Mouse (Mus musculus): Measurements from ENCODE around the gene BC051142. TPM values are rescaled to one million over a fixed set of nuclear protein-coding genes. Genes with fewer than 3 reads are reported as not detected.
"Not testable (repeated sequence)": the region's sequence is repeated elsewhere in the genome, so short reads cannot be mapped to it uniquely, and the experiment has no call there.

The BC051142 gene
- polyA plus RNA-seq, 1 experiment from 2014 or later = not detected

DNA sequence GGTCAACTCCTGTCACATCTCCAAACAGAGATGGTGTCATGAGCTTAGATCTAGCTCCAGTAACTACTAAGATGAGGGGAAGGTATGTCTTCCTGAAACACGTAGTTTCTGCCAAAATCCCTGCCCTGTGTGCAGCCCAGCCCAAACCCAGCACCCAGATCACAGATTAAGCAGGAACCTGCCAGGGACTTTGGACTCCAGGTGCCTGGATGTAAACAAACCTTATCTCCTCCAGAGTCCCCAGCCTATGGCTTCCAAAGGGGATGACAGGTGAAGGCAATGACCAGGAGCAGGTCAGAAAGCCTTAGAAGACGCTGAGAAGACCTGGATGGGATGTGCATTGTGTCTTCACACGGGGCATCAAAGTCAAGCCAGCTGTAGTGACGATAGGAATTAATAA, 99.1 kb downstream of the BC051142 start:
- H3K4me2 ChIP-seq; H3K9ac ChIP-seq (ENCODE audit: low read depth, low read length); H3K36me3 ChIP-seq (ENCODE audit: control insufficient read depth, insufficient read depth, low read length); H3K4me3 ChIP-seq (ENCODE audit: low read depth, low read length); H3K9me3 ChIP-seq (replicated peaks; ENCODE audit: control insufficient read depth, low read length); H3K27ac ChIP-seq (ENCODE audit: low read depth, low read length); ATAC-seq (replicated peaks; ENCODE audit: insufficient number of reproducible peaks, low FRiP score, low TSS enrichment); H3K27me3 ChIP-seq (ENCODE audit: control insufficient read depth, insufficient read depth, low read length); H3K4me1 ChIP-seq (ENCODE audit: control insufficient read depth, insufficient read depth, low read length): not testable (repeated sequence)
- 77% methylated on average over 3 of the region's 4 CpGs for WGBS (ENCODE audit: insufficient replicate concordance)

DNA sequence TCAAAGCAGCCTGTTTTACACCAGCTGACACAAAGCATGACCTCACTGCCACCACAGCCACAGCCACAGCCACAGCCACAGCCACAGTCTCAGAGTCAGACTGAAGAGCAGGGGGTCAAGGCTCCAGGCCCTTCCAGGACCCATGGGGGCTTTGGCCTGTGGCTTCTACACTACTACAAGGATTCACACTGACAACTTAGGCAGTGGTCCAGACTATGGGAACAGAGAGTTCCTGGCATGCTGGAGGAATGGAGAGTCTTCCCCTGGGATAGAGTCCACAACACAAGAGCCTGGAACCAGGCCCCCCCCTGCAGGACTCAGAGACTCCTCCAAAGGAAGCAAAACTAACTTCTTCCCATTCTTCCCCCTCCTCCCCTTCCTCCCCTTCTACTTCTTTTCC, 109.0 kb downstream of the BC051142 start:
- no peaks in the 10 kb centered on the region for H3K36me3 ChIP-seq (ENCODE audit: control insufficient read depth, insufficient read depth, low read length)
- H3K4me3 ChIP-seq (ENCODE audit: low read depth, low read length) = no peak overlapping the region
- H3K9me3 ChIP-seq (replicated peaks; ENCODE audit: control insufficient read depth, low read length) = no peaks in the 10 kb centered on the region
- no peak overlapping the region for H3K4me2 ChIP-seq
- no peak overlapping the region for H3K27ac ChIP-seq (ENCODE audit: low read depth, low read length)
- ATAC-seq (replicated peaks; ENCODE audit: insufficient number of reproducible peaks, low FRiP score, low TSS enrichment) = no peak
- H3K27me3 ChIP-seq (ENCODE audit: control insufficient read depth, insufficient read depth, low read length) = no peaks in the 10 kb centered on the region
- H3K4me1 ChIP-seq (ENCODE audit: control insufficient read depth, insufficient read depth, low read length) = no peaks in the 10 kb centered on the region
- H3K9ac ChIP-seq (ENCODE audit: low read depth, low read length) = no peak overlapping the region

Other genes with a start within 250 kb of the BC051142 start
- 0.27 and 0.29 TPM in 2 replicates for gene H2-DMb1, start 245.7 kb upstream of the BC051142 start, polyA plus RNA-seq (2014; fragmentation: Nextera tagmentation; extraction: Ambion mirVana)
- 0.63 and 0.86 TPM in 2 replicates for gene Tap1, start 211.3 kb upstream of the BC051142 start, polyA plus RNA-seq (2014; fragmentation: Nextera tagmentation; extraction: Ambion mirVana)
- 0.42 and 0.59 TPM in 2 replicates for gene Psmb9, start 211.1 kb upstream of the BC051142 start, polyA plus RNA-seq (2014; fragmentation: Nextera tagmentation; extraction: Ambion mirVana)
- 1.5 and 2.5 TPM in 2 replicates for gene Psmb8, start 201.1 kb upstream of the BC051142 start, polyA plus RNA-seq (2014; fragmentation: Nextera tagmentation; extraction: Ambion mirVana)
- 0.44 and 1.4 TPM in 2 replicates for gene Tap2, start 195.3 kb upstream of the BC051142 start, polyA plus RNA-seq (2014; fragmentation: Nextera tagmentation; extraction: Ambion mirVana)
- not detected in 2 replicates for gene H2-Ob, start 159.9 kb upstream of the BC051142 start, polyA plus RNA-seq (2014; fragmentation: Nextera tagmentation; extraction: Ambion mirVana)
- 11.7 and 13.5 TPM in 2 replicates for gene H2-Ab1, start 141.1 kb upstream of the BC051142 start, polyA plus RNA-seq (2014; fragmentation: Nextera tagmentation; extraction: Ambion mirVana)
- not detected in 2 replicates for gene H2-Aa, start 111.0 kb upstream of the BC051142 start, polyA plus RNA-seq (2014; fragmentation: Nextera tagmentation; extraction: Ambion mirVana)
- gene H2-Eb1, start 93.0 kb upstream of the BC051142 start, polyA plus RNA-seq (2014; fragmentation: Nextera tagmentation; extraction: Ambion mirVana) = 1.5 and 2.3 TPM in 2 replicates
- not detected in 2 replicates for gene H2-Eb2, start 73.2 kb upstream of the BC051142 start, polyA plus RNA-seq (2014; fragmentation: Nextera tagmentation; extraction: Ambion mirVana)
- not detected in 2 replicates for gene Btnl2, start 44.0 kb upstream of the BC051142 start, polyA plus RNA-seq (2014; fragmentation: Nextera tagmentation; extraction: Ambion mirVana)
- gene Btnl1, start 21.7 kb upstream of the BC051142 start, polyA plus RNA-seq (2014; fragmentation: Nextera tagmentation; extraction: Ambion mirVana) = not detected in 2 replicates
- not detected in 2 replicates for gene Btnl4, start 78.5 kb downstream of the BC051142 start, polyA plus RNA-seq (2014; fragmentation: Nextera tagmentation; extraction: Ambion mirVana)
- gene Btnl6, start 118.5 kb downstream of the BC051142 start, polyA plus RNA-seq (2014; fragmentation: Nextera tagmentation; extraction: Ambion mirVana) = not detected in 2 replicates
- 6.5 and 8.1 TPM in 2 replicates for gene Notch4, start 165.4 kb downstream of the BC051142 start, polyA plus RNA-seq (2014; fragmentation: Nextera tagmentation; extraction: Ambion mirVana)
- gene Gpsm3, start 191.0 kb downstream of the BC051142 start, polyA plus RNA-seq (2014; fragmentation: Nextera tagmentation; extraction: Ambion mirVana) = 5.7 and 10.3 TPM in 2 replicates
- 11.8 and 12.5 TPM in 2 replicates for gene Pbx2, start 192.4 kb downstream of the BC051142 start, polyA plus RNA-seq (2014; fragmentation: Nextera tagmentation; extraction: Ambion mirVana)
- 3.2 and 4.5 TPM in 2 replicates for gene Ager, start 199.0 kb downstream of the BC051142 start, polyA plus RNA-seq (2014; fragmentation: Nextera tagmentation; extraction: Ambion mirVana)
- 94.7 and 115 TPM in 2 replicates for gene Rnf5, start 204.9 kb downstream of the BC051142 start, polyA plus RNA-seq (2014; fragmentation: Nextera tagmentation; extraction: Ambion mirVana)
- gene Agpat1, start 205.4 kb downstream of the BC051142 start, polyA plus RNA-seq (2014; fragmentation: Nextera tagmentation; extraction: Ambion mirVana) = 51.6 and 63.1 TPM in 2 replicates
- gene Egfl8, start 217.2 kb downstream of the BC051142 start, polyA plus RNA-seq (2014; fragmentation: Nextera tagmentation; extraction: Ambion mirVana) = 0.82 and 0.90 TPM in 2 replicates
- gene Ppt2, start 229.7 kb downstream of the BC051142 start, polyA plus RNA-seq (2014; fragmentation: Nextera tagmentation; extraction: Ambion mirVana) = 31.7 and 34.3 TPM in 2 replicates
- not detected in 2 replicates for gene Prrt1, start 230.7 kb downstream of the BC051142 start, polyA plus RNA-seq (2014; fragmentation: Nextera tagmentation; extraction: Ambion mirVana)
- 10.9 and 11.4 TPM in 2 replicates for gene Fkbpl, start 245.9 kb downstream of the BC051142 start, polyA plus RNA-seq (2014; fragmentation: Nextera tagmentation; extraction: Ambion mirVana)
- 41.0 and 49.8 TPM in 2 replicates for gene Atf6b, start 248.3 kb downstream of the BC051142 start, polyA plus RNA-seq (2014; fragmentation: Nextera tagmentation; extraction: Ambion mirVana)

Measured in heart, embryonic 11.5 days (tissue).